In the genomic region with DNA sequence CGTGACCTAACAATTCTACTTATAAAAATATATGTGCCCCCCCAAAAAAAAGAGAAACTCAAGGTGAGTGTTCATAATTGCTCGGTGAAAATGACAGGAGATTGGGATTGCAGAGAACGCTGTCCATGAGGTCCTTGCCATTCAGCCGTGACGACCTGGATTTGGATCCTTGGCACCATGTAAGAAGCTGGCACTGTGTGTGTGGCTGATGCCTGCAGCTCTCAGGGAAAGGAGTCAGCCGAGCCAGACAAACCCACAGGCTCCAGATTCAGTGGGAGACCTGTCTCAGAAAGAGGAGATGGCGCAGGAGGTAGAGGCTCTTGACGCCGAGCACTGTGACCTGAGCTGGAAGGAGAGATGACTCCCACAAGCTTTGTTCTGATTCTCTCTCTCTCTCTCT, we compare ENCODE assay signal across 24 mouse cellular contexts. TPM values are rescaled to one million over a fixed set of nuclear protein-coding genes. Genes with fewer than 3 reads are reported as not detected.
A peak's percentile ranks its signal among the peaks of the same experiment; 100 is the strongest.
DNase-seq lines count a peak whose midpoint lies in the region; ATAC-seq and TF ChIP-seq lines count a peak whose summit lies in the region.
"Had no signal": no experiment of that assay in that cellular context is flagged by ENCODE, and none has a peak within 500 bp of the region (broad histone marks: within the 10 kb centered on the region; RNA-seq: fewer than 3 reads in every experiment).

No protein-coding gene starts in this region.

- no peak overlapping the region for H3K4me3 ChIP-seq in cerebellum, adult 2 months (replicated peaks; ENCODE audit: insufficient read depth, low read depth, low read length)
- H3K4me3 ChIP-seq: forebrain, embryonic 13.5 days; heart, embryonic 13.5 days; hindbrain, embryonic 12.5 days; liver, embryonic 15.5 days; lung, embryonic 15.5 days; midbrain, embryonic 10.5 days had no signal

- no peak overlapping the region for H3K27ac ChIP-seq in cerebellum, adult 2 months (ENCODE audit: insufficient read depth, low read length)
- H3K27ac ChIP-seq: forebrain, embryonic 13.5 days; heart, embryonic 13.5 days; hindbrain, embryonic 12.5 days; kidney, postnatal 0 days; liver, embryonic 15.5 days; lung, embryonic 15.5 days; macrophage; midbrain, embryonic 10.5 days had no signal

- intact Hi-C loops in left cerebral cortex, postnatal 4 days (cut with DNase I): no loop called here
- intact Hi-C loops in gastrocnemius, postnatal 36 days (cut with DNase I): no loop called here

- TF ChIP-seq POLR2A in cerebellum, adult 2 months (IDR thresholded peaks at IDR 0.05; ENCODE audit: borderline replicate concordance, insufficient read depth, low read length): no peak

- 17% methylated on average over 9 of the region's 9 CpGs for WGBS in cerebellum, adult 2 months

- no peaks in the 10 kb centered on the region for H3K27me3 ChIP-seq in cerebellum, adult 2 months (ENCODE audit: control insufficient read depth, insufficient read depth, low read length)
- H3K27me3 ChIP-seq: forebrain, embryonic 13.5 days; heart, embryonic 13.5 days; liver, embryonic 15.5 days; lung, embryonic 15.5 days had no signal

- DNase-seq in cerebellum, adult 2 months: peak; percentile 31 to 70
- no peak for DNase-seq in cerebellum, adult 11 months
- DNase-seq in right cerebral cortex, adult 18-20 months: peak; percentile 9
- DNase-seq in right cerebral cortex, postnatal 36 days (ENCODE audit: low spot score in 2 of 2): no peak
- peak; percentile 72 to 74 for DNase-seq in kidney, adult 8-10 months
- no peak for DNase-seq in left cerebral cortex, postnatal 4 days
- no peak for DNase-seq in gastrocnemius, postnatal 36 days
- DNase-seq: adrenal gland, postnatal 14 days; gastrocnemius, postnatal 14 days; heart, adult 18-20 months; layer of hippocampus, postnatal 36 days; thymus, adult 18-20 months; thymus, postnatal 36 days had no signal

- H3K4me1 ChIP-seq in cerebellum, adult 2 months (ENCODE audit: control insufficient read depth, insufficient read depth, low read length): peaks cover 4% of the 10 kb centered on the region; the same call in 1 of the 2 replicates
- H3K4me1 ChIP-seq: forebrain, embryonic 13.5 days; hindbrain, embryonic 12.5 days; liver, embryonic 15.5 days; lung, embryonic 15.5 days had no signal

- ATAC-seq in megakaryocyte, adult 5-6 weeks (ENCODE audit: poor library complexity, severe bottlenecking): no peak
- ATAC-seq: CD4-positive, CD25-positive, alpha-beta regulatory T cell, adult 4 months; forebrain, embryonic 13.5 days; midbrain, embryonic 16.5 days had no signal

- no peak for TF ChIP-seq CTCF in cerebellum, adult 2 months (IDR thresholded peaks at IDR 0.05; ENCODE audit: borderline replicate concordance, insufficient read depth, low read depth, low read length)

RNA-seq across cellular contexts. Expression of a gene that starts 11.5 kb away (rescaled TPM):
- 0.82 and 1.1 TPM in 2 replicates for polyA plus RNA-seq in cerebellum, adult 2 months (2012; rRNA removed)
- total RNA-seq in left cerebral cortex, postnatal 4 days (2021): under 1 TPM in 1 of 2 experiments, not detected in 1; 0.22 TPM
- total RNA-seq in gastrocnemius, postnatal 36 days (2021): 10 to 100 TPM; 14.7 to 16.3 TPM
- not detected in 2 replicates for total RNA-seq in megakaryocyte, adult 5-6 weeks (2015)
- total RNA-seq in megakaryocyte, adult 5-6 weeks (2017): not detected in 2 replicates
- total RNA-seq: adrenal gland, postnatal 14 days had no signal
- polyA plus RNA-seq: macrophage had no signal

RNA-seq across cellular contexts. Expression of a gene that starts 25.3 kb away (rescaled TPM):
- 13.1 and 15.2 TPM in 2 replicates for polyA plus RNA-seq in cerebellum, adult 2 months (2012; rRNA removed)
- 10 to 100 TPM in 1 of 2 experiments, 1 to 10 TPM in 1; 9.1 to 10.3 TPM for total RNA-seq in left cerebral cortex, postnatal 4 days (2021)
- 1 to 10 TPM; 2.1 to 3.1 TPM for total RNA-seq in gastrocnemius, postnatal 36 days (2021)
- total RNA-seq in megakaryocyte, adult 5-6 weeks (2015): 6.7 and 7.9 TPM in 2 replicates
- 0.37 and 1.1 TPM in 2 replicates for total RNA-seq in megakaryocyte, adult 5-6 weeks (2017)

RNA-seq across cellular contexts. Expression of a gene that starts 27.3 kb away (rescaled TPM):
- 19.7 and 20.8 TPM in 2 replicates for polyA plus RNA-seq in cerebellum, adult 2 months (2012; rRNA removed)
- 10 to 100 TPM; 17.3 to 19.5 TPM for total RNA-seq in left cerebral cortex, postnatal 4 days (2021)
- 1 to 10 TPM; 3.3 to 3.9 TPM for total RNA-seq in gastrocnemius, postnatal 36 days (2021)
- 0.32 and 0.40 TPM in 2 replicates for total RNA-seq in megakaryocyte, adult 5-6 weeks (2015)
- 0.59 and 0.89 TPM in 2 replicates for total RNA-seq in megakaryocyte, adult 5-6 weeks (2017)

RNA-seq across cellular contexts. Expression of a gene that starts 53.2 kb away (rescaled TPM):
- 71.9 and 72.1 TPM in 2 replicates for polyA plus RNA-seq in cerebellum, adult 2 months (2012; rRNA removed)
- 100 to 1,000 TPM; 112 to 115 TPM for total RNA-seq in left cerebral cortex, postnatal 4 days (2021)
- 10 to 100 TPM; 31.3 to 31.4 TPM for total RNA-seq in gastrocnemius, postnatal 36 days (2021)
- total RNA-seq in megakaryocyte, adult 5-6 weeks (2015): 48.5 and 48.9 TPM in 2 replicates
- 79.1 and 81.3 TPM in 2 replicates for total RNA-seq in megakaryocyte, adult 5-6 weeks (2017)

RNA-seq across cellular contexts. Expression of a gene that starts 54.8 kb away (rescaled TPM):
- 3.6 and 4.9 TPM in 2 replicates for polyA plus RNA-seq in cerebellum, adult 2 months (2012; rRNA removed)
- total RNA-seq in left cerebral cortex, postnatal 4 days (2021): 1 to 10 TPM in 1 of 2 experiments, under 1 TPM in 1; 0.82 to 2.2 TPM
- total RNA-seq in gastrocnemius, postnatal 36 days (2021): not detected
- total RNA-seq in megakaryocyte, adult 5-6 weeks (2015): 0.23 TPM in 1 of 2 replicates, not detected in the other
- 0.20 TPM in 1 of 2 replicates, not detected in the other for total RNA-seq in megakaryocyte, adult 5-6 weeks (2017)
- polyA plus RNA-seq: CD4-positive, CD25-positive, alpha-beta regulatory T cell, adult 4 months; liver, embryonic 15.5 days had no signal

Comparison
In these comparisons a context has a peak if more than half of its experiments do, and no peak if none do; other contexts are left out.
1. DNase-seq: peak in cerebellum, adult 2 months (2 of 2), right cerebral cortex, adult 18-20 months (single experiment) and kidney, adult 8-10 months (2 of 2); none in cerebellum, adult 11 months (single experiment), right cerebral cortex, postnatal 36 days (0 of 2), left cerebral cortex, postnatal 4 days (single experiment) and gastrocnemius, postnatal 36 days (0 of 2).
2. RNA of a gene that starts 11.5 kb away (total RNA-seq): 14.7 to 16.3 TPM in gastrocnemius, postnatal 36 days; 0.22 TPM in left cerebral cortex, postnatal 4 days and not detected in megakaryocyte, adult 5-6 weeks; every median in the first group is over 10 times any median in the second.